Mouse (Mus musculus) ovary, postnatal 10 days (tissue): ENCODE measurements around the gene Gm20388.

Source experiments
- DNase-seq: peaks from one replicate; pipeline ENCODE4 v3.0.0; 2022; ENCODE audit warnings: low spot score

The Gm20388 gene

DNA sequence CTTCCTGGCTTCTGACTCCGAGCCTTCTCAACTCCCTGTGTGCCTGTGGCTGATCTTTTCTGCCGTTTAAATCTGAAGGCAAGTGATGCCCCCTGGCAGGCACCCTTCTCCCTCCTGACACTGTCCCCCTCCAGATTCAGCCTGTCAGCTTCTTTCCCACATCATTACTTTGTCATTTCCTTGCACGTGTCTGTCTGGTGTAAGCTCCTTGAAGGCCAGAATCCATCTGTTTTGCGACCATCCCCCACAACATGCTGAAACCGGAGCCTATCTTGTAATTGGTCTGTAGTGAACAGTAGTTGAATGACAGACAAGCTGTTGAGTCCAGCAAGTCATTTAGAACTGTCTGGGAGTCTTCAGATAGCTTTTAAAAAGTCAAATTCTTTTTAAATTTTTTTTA is 134.8 kb downstream of the Gm20388 start:
- no peak for DNase-seq

DNA sequence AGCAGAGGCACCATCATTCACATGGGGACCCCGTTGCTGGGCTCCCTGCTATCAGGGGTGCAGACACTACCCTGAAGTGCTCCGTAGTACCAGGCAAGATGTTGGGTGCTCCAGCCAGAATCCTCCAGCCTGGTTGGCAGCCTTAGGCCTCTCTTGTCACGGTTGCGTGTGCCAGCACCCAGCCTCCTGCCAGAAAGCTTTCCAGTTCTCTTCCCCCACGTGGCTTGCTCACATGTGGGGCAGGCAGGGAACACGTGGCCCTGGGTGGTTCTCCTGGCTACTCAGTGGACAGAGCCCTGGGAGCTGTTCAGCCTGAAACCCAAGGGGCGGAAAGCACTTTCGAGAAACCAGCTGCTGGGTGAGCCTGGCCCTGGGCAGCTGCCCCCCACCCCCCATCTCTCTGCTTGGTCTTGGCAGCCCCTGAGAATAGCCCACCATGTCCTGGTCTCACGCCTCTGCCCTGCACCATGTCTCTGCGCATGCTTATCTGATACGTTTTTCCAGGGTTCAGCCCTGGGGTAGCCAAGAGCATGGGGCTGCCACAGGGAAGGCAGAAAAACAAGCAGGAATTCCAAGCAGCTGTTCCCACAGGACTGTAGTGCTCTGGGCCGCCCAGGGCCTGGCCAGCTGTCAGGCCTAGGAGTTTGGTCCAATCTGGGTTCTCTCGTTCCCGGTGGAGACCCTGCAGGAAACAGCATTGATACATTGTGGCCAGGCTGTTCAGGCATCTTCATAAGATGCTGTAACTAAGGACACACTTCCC is 135.8 kb downstream of the Gm20388 start:
- peak; percentile 33 for DNase-seq

DNA sequence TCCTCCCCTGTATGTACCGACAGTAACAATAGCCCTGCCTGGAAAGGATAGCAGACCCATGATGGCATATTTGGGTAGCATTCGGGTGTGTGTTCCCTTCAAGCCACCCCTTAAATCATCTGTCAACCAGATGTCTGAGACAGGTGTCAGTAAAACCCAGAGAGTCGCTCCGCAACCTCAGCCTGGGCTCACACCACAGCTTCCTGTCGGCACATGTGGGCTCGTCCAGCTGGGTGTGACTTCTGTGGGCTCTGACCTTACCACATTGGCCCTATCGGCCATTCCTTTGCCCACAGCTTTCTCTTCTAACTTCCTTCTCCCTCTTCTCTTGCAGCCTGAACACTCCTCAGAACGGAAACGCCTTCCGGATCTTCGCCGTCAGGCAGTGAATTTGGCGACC is 139.3 kb downstream of the Gm20388 start:
- no peak for DNase-seq

DNA sequence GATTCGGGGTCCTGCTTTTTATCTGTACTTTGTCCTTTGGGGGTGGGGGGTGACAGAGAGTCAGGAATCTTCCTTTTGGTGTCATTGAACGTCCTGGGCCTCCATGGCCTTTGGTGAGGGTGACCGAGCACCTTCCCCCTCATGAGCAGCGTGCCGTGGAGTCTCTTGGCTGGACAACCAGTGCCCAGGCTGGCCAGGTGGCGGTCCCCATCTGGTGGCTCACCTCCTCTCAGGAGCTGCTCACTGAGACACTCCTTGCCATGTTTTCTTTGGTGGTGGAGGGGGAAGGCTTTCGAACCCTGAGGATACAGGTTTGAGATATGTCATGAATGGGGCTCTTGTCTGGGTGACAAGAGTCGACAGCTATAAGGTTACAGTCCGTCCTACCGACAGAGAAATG is 139.7 kb downstream of the Gm20388 start:
- no peak for DNase-seq

DNA sequence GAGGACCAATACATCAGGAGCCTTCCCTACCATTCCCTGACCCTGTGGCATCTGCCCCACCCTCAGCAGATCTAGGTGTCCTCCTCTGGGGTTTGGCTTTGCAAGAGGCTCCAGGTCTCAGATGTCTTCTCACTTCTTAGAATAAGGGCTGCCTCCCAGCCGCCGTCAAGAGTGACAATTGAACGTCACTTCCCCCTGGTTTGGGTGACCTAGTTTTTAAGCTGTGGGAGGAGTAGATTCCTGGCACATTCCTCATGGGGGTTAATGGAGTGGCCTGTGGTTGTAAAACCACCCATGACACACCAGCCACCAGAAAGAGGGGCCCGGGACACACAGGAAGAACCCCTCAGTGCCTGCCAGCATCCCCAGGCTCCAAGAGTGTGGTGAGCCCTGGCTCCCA is 140.4 kb downstream of the Gm20388 start:
- DNase-seq, result no peak

DNA sequence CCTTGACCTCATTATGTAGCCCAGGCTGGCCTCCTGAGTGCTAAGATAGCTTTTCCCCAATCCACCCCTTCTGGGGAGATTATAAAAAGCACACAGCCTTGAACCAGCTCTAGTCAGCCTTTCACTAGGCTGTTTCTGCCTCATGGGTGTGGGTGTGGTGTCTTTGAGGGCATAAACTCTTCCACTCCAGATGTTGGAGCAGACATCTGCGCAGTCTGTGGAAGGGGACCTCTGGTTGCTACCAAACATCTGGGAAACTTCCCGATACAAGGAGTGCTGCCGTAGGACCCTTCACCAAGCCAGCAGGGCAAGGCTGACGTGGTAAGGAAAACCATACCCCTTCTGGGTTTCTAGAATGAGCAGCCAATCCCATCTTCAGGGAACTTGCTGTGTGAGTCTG is 141.3 kb downstream of the Gm20388 start:
- no peak for DNase-seq

DNA sequence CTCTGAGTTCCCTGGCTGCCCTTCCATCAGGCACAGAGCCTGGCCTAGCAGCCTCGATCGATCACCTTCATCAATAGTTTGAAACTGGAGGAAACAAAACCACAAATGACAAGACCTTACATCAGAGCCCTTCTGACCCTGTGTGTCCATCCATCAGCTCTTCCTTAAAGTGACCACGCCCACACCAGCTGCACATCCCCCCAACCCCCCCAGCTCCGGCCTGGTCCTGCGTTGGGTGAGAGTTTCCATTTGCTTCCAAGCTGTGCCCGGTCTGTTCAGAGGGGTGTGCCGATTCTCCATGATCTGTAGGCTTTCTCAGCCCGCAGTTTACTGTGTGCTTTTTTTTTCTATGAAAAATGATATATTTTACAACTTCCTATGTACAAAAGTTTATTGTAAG is 141.7 kb downstream of the Gm20388 start:
- DNase-seq, result no peak

DNA sequence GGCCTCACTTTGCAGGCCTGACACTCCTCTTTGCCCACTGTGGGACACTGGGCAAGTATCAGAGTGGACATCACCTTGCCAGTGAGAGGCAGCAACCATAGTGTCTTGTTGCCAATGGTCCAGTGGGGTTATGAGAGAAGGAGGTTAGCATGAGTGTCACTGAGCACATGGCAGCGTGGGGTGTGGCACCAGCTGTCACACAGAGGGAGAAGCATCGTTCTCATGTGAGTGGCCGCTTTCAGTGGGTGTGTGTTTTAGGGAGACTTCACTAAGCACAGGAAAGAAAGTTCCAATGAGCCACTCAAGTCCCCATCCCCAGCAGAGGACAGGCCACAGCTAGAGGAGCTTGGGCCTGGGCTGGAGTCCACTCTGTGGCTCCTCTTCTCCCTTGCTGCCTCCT is 144.2 kb downstream of the Gm20388 start:
- DNase-seq, result no peak

DNA sequence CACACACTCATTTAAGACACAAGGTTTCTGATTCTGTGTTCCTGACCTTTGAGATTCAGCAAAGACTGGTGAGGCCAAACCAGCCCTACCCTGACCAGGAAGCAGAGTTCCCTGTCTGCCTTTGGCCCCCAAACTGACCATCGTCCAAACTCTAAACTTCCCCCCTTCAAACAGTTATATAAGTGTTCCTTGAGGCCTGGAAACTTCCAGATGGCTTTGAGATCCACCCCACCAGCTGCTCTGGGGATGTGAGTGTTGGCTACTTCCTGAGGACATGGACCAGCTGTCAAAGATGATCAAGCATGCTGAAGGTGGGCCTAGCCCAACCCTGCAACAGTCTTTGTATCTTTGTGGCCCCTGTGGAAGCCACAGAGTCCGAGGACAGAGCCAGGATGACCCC is 146.4 kb downstream of the Gm20388 start:
- no peak for DNase-seq

DNA sequence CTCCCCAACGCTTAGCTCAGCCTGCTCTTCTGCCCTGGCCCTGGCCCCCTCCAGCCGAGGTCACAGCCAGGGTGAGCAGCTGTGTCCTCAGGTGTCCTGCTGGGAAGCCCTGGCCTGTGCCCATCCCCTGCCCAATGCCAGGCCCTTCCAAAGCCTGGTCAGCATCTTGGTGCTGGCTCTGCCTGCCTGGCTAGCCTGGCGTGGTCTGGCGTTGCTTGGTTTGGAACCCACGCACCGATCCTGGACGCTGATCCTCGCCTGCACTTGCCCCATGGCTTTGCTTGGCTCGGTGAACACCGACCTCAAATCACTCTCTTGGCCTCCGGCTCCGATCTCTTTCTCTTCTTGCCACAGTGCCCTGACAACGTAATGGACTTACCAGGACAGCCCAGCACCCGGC is 152.1 kb downstream of the Gm20388 start:
- DNase-seq, result no peak

DNA sequence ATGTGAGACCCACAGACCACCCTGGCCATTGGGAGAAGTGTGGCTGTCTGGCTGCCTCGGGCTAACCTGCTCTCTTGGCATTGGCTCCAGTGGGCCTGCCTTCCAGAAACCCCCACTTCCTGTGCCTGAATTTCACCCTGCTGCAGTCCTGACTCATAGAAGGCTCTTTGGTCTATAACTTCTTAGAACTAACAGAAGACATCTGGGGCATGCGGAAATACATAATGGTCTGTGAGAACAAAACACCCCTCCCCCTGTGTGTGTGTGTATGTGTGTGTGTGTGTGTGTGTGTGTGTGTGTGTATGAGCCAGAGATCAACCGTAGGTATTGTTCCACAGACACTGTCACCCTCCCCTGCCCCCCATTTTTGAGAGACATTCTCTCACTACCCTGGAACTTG is 152.7 kb downstream of the Gm20388 start:
- DNase-seq, result no peak

DNA sequence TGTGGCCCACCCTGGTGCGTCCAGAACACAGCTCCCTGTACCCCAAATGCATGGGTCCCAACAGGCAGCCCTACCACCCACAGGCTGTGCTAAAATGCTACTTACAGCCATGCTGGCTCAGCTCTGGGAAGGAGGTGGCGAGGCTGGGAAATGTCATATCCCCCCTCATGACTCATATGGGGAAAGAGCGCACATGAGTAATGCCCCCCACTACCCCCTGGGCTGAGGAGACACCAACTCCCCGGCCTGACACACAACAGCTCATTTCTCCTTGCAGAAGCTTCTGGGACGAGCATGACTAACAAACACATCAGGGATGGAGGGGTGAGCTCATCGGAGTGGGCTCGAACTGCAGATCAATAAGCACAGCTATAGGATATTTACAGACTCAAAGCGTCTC is 155.0 kb downstream of the Gm20388 start:
- DNase-seq, result no peak

DNA sequence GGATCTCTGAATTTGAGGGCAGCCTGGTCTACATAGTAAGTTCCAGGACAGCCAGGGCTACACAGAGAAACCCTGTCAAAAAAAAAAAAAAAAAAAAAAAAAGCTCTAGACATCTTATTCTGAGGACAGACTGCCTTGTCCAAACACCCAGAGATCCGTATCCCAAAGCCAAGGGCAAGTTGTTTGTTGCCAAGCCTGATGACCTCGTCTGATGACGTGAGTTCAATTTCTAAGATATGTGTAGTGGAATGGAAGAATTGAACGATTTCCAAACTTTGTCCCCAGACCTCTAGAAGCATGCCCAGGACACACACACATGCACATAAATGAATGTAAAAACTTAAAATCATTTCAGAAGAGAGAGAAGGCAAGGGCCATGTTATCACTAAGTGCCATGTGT is 155.6 kb downstream of the Gm20388 start:
- no peak for DNase-seq

DNA sequence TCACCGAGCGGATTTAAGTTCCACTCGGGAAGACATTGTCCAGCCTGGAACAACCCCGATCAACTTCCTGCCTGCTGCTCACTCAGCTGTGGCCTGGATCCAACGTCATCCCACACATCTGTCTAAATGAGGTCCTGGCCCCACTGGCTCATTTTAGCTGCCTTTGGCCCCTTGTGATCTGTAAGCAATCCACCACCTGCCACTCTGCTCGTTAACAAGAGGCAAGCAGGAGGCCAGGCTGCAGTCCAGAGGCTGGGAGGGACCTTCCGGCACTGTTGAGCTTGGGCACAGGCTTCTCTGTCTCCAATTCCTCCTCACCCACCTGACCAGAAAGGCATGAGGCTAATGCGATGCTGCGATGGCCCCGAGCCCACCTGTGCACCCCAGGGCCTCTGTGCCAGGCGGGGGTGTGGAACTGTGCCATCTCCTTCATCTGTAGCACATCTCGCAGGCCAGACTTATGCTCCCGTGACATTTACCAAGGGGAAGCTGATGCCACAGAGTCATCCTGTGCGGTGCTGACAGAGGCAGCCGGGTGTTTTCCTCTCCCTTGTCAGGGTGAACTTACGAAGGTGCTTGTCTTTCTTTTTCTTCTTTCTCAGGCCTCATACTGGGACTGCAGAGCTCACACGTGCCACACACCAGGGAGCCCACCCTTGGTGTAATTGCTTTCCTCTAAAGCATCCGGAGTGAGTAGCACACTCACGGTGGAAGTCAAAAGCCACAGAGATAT is 157.5 kb downstream of the Gm20388 start:
- DNase-seq, result no peak

DNA sequence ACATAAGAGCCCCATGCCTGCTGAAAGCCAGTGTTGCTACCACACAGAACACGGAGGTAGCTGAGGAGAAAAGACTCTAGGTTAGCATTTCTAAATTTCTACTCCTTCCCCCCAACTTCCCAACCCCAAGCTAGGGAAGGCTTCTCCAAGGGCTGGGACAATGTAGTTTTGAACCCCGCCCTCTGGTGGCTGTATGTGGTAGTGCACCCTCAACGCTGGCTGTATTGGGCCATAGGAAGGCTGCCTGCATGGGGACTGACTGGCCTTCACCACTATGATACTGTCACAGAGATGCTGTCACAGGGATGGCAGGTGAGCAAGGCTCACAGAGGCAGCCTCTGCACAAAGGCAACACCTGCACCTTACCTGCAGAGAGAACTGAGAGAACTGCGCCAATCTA is 161.0 kb downstream of the Gm20388 start:
- peak; percentile 81 for DNase-seq

DNA sequence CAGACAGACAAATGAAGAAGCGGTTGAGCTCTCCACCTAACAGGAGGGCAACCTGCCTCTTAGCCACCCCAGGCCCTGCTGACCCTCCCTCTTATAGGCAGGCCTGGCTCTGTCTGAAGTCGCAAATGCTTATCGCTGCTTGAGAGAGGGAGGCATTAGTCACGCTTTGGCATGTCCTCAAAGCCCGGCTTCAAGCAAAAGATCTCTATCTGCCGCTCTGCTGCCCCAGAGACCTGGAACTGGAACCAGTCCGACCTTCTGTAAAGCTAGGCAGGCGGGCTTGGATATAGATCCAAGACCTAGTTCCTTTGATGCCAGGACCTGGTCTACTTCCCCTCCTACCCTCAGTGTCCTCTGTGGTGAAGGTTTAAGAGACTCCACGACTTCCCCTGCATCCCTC is 161.6 kb downstream of the Gm20388 start:
- no peak for DNase-seq

DNA sequence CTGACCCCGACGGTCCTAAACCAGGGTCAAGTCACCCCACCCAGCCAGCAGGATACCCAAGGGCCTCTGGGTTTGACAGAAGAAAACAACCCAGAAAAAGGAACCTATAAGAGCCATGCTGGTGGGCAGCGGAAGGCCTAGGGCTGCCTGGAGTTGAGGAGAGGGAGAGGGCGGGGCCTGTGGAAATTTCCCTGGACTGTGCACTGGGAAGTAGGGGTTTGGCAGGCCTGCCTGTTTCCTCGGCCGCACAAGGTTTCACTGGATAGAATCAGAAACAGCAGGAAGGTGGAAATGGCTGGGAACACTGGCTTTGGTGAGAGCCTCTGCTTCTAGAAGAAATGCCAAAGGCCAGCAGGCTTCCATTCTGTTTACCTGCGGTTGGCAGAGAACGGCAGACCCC is 162.2 kb downstream of the Gm20388 start:
- DNase-seq, result no peak

DNA sequence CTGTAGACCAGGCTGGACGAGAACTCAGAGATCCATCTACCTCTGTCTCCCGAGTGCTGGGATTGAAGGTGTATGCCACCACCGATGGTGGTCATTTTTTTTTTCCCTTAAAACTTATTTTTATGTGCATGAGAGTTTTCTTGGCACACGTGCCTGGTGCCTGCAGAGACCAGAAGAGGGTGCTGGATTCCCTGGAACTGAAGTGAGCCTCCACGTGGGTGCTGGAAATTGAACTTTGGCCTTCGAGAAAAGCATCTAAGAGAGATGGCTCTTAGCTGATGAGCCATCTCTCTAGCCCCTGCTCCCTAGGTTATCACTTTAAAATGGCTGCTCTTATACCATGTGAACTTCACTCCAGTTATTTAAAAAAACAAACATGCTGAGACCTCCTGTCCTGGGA is 163.9 kb downstream of the Gm20388 start:
- no peak for DNase-seq

DNA sequence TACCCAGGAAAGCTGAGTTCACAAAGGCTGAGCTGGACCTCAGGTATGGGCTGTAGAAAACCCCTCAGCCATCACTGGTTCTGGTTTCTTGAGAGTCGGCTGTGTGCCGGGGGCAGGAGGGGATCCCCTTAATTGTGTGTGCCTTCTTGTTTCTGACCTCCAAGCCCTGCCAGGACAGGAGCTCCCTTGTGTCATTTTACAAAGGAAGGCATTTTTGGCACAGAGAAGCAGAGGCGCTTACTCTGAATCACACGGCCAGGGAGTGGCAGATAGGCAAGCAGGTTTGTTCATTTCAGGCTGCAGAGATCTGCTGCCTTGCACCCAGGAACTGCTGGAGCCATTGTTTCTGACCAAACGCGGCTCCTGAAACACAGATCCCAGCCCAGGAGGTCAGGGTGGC is 164.7 kb downstream of the Gm20388 start:
- DNase-seq, result no peak

DNA sequence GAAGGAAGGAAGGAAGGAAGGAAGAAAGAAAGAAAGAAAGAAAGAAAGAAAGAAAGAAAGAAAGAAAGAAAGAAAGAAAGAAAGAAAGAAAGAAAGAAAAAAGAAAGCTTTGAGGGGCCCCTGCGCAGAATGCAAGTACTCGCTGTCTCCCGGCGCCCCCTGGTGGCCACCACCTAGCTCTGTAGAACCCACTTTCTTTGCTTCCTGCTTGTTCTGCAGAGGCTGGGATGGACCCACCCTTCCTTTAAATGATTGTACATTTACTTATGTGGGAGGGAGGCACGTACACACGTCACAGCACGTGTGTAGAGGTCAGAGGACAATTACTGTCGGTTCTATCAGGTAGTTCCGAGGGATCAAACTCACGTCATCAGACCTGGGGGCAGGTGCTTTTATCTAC is 167.4 kb downstream of the Gm20388 start:
- DNase-seq, result peak; percentile 45

DNA sequence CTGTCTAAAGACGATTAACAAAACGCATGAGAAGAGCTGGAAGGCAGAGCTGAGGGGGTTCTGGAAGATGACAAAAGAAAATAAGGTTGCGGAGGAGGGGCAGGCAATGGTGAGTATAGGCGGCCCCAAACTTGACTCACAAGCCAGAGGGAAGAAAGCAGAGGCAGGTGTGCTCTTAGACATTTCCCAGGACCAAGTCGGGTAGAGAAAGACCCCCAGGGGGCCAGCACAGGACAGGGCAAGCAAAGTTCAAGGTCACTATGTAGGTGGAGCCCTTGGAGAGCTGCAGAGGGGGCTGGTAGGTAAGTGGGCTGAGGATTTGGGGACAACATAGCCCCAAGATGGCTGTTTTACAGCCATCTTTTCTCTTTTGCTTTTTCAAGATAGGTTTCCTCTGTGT is 168.7 kb downstream of the Gm20388 start:
- DNase-seq, result no peak

DNA sequence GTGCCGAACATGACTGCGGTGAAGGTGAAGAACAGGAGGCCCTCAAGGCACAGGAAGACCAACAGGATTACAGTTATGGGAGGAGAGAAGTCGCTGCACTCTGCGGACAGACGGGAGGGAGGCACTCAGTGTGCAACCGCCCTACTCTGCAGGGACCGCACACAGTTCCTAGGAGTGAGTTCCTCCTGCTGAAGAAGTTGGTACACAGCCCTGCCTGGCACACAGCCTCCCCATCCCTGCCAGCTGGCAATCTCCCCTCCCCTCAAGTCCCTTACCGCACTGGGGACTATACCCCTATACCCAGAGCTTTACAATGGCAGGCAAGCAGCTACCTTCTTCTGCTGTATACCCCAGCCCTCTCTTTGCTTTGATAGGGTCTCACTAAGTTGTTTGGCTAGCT is 172.6 kb downstream of the Gm20388 start:
- DNase-seq, result no peak

DNA sequence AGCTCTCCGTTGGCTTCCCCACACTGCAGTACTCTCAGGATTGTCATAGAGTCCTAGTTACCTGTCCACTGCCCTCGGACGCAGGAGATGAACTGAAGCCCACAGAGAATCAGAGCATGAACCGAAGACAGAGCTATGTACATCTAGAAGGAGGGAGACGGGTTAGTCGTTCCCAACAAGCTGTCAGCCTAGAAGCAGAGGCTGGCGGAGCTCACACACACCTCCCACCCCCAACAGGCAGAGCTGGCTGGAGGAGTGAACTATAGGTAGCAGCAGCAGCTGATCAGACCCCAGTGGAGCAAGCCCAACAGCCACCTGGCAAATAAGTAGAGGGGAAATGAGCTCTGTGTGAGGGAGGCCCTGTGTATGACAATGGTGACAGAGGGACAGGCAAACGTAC is 174.1 kb downstream of the Gm20388 start:
- no peak for DNase-seq

DNA sequence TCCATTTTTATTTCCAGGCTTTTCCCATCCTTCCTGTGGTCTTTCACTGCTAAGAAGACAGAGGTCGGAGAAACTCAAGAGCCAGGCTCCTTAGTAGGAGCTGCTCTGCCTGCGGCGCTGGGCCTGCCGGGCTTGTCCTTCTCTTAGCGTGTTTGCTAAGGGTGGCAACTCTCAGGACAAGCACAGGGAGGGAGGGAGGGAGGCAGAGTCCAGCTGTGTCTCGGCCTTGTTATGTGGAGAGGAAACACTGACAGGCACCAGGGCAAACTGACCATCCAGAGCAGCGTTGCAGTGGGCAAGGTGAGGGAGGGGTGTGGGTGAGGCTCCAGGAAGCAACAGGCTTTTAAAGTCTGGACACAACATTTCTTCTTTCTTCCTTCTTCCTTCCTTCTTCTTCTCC is 178.9 kb downstream of the Gm20388 start:
- no peak for DNase-seq
